Mouse (Mus musculus) sigmoid colon, adult 10 weeks (tissue): Measurements from ENCODE around the gene Slc22a18. TPM values are rescaled to one million over a fixed set of nuclear protein-coding genes. Genes with fewer than 3 reads are reported as not detected.

Source experiments
- polyA plus RNA-seq: library from polyadenylated mRNA; stranded (reverse); fragments of 350-450 nt; fragmentation: Illumina TruSeq; extraction: RNeasy Lipid Tissue Mini Kit (QIAGEN cat#74804); gene quantifications from one replicate; pipeline ENCODE4 v1.2.3, GENCODE M21; 2014; ENCODE audit warnings: low read depth, low replicate concordance

Slc22a18 gene
- polyA plus RNA-seq, result 0.98 TPM

GRCm38 (mm10) chr7:143473347-143474101 lies at the start of gene Slc22a18:
TSS of gene Slc22a18 (plus strand) at chr7:143473736.

GRCm38 (mm10) chr7:143460874-143461273 lies 12.7 kb upstream of the Slc22a18 start, which contains the start of gene Cdkn1c:
TSS of gene Cdkn1c (minus strand) at chr7:143461050.

GRCm38 (mm10) chr7:143502418-143503200 lies 29.1 kb downstream of the Slc22a18 start, which contains the start of gene Phlda2:
TSS of gene Phlda2 (minus strand) at chr7:143503150.

Other genes starting within 250 kb of the Slc22a18 start
- 15.0 TPM for gene Cdkn1c, start 12.7 kb upstream of the Slc22a18 start, polyA plus RNA-seq
- gene Phlda2, start 29.4 kb downstream of the Slc22a18 start, polyA plus RNA-seq, result not detected
- gene Nap1l4, start 75.4 kb downstream of the Slc22a18 start, polyA plus RNA-seq, result 89.8 TPM
- gene Cars, start 126.4 kb downstream of the Slc22a18 start, polyA plus RNA-seq, result 21.7 TPM
- gene Tnfrsf26, start 155.0 kb downstream of the Slc22a18 start, polyA plus RNA-seq, result 1.3 TPM
- gene Tnfrsf22, start 175.9 kb downstream of the Slc22a18 start, polyA plus RNA-seq, result 2.6 TPM
- gene Tnfrsf23, start 212.1 kb downstream of the Slc22a18 start, polyA plus RNA-seq, result 5.8 TPM